ENCODE assay signal across 27 mouse cellular contexts in genomic region chr13:101902213-101902612, GRCm38 (mm10).
DNase-seq lines count a peak whose midpoint lies in the region; ATAC-seq and TF ChIP-seq lines count a peak whose summit lies in the region.
"Had no signal": no experiment of that assay in that cellular context is flagged by ENCODE, and none has a peak within 500 bp of the region (broad histone marks: within the 10 kb centered on the region; RNA-seq: fewer than 3 reads in every experiment).

No protein-coding gene starts in this region.

- H3K27ac ChIP-seq in midbrain, embryonic 14.5 days (replicated peaks; ENCODE audit: low read depth, low read length): no peak overlapping the region
- no peak overlapping the region for H3K27ac ChIP-seq in midbrain, embryonic 10.5 days (replicated peaks)
- H3K27ac ChIP-seq in embryonic facial prominence, embryonic 10.5 days (replicated peaks): 0 out of 2 replicates have a peak overlapping the region, but pooled peaks have one; percentile 35
- 0 out of 2 replicates have a peak overlapping the region, but pooled peaks have one; percentile 57 for H3K27ac ChIP-seq in olfactory bulb, adult 2 months (ENCODE audit: insufficient read depth, low read depth, low read length)
- H3K27ac ChIP-seq: embryonic facial prominence, embryonic 12.5 days; heart, adult 2 months; heart, embryonic 13.5 days; hindbrain, embryonic 12.5 days; kidney, postnatal 0 days had no signal

- H3K4me2 ChIP-seq in midbrain, embryonic 14.5 days (ENCODE audit: low read length): no peak overlapping the region
- H3K4me2 ChIP-seq: embryonic facial prominence, embryonic 12.5 days; heart, embryonic 13.5 days; hindbrain, embryonic 12.5 days had no signal

- no peaks in the 10 kb centered on the region for H3K27me3 ChIP-seq in midbrain, embryonic 14.5 days (ENCODE audit: control insufficient read depth, insufficient read depth, low read length)
- H3K27me3 ChIP-seq in midbrain, embryonic 10.5 days (ENCODE audit: low read depth, poor library complexity, severe bottlenecking): no peaks in the 10 kb centered on the region
- H3K27me3 ChIP-seq in embryonic facial prominence, embryonic 10.5 days (replicated peaks; ENCODE audit: low read depth, poor library complexity, severe bottlenecking): no peaks in the 10 kb centered on the region
- H3K27me3 ChIP-seq: embryonic facial prominence, embryonic 12.5 days; heart, embryonic 13.5 days; hindbrain, embryonic 12.5 days; megakaryocyte, embryonic 14.5 days had no signal

- no peak overlapping the region for H3K4me3 ChIP-seq in midbrain, embryonic 14.5 days (replicated peaks; ENCODE audit: low read depth, low read length)
- no peak overlapping the region for H3K4me3 ChIP-seq in midbrain, embryonic 10.5 days
- no peak overlapping the region for H3K4me3 ChIP-seq in embryonic facial prominence, embryonic 10.5 days
- no peak overlapping the region for H3K4me3 ChIP-seq in olfactory bulb, adult 2 months (ENCODE audit: insufficient read depth, low read depth, low read length)
- H3K4me3 ChIP-seq: embryonic facial prominence, embryonic 12.5 days; heart, adult 2 months; heart, embryonic 13.5 days; hindbrain, embryonic 12.5 days; megakaryocyte, embryonic 14.5 days had no signal

- WGBS in midbrain, embryonic 14.5 days: 78% methylated on average over 7 of the region's 7 CpGs
- 84% methylated on average over 7 of the region's 7 CpGs for WGBS in midbrain, embryonic 10.5 days
- WGBS in embryonic facial prominence, embryonic 10.5 days: 55% methylated on average over 7 of the region's 7 CpGs
- WGBS in olfactory bulb, adult 2 months: 14% methylated on average over 7 of the region's 7 CpGs

- no peak overlapping the region for H3K9ac ChIP-seq in midbrain, embryonic 14.5 days (replicated peaks; ENCODE audit: low read length)
- H3K9ac ChIP-seq: embryonic facial prominence, embryonic 12.5 days; heart, embryonic 13.5 days; hindbrain, embryonic 12.5 days; liver, postnatal 0 days had no signal

- TF ChIP-seq CTCF in olfactory bulb, adult 2 months (IDR thresholded peaks at IDR 0.05; ENCODE audit: insufficient read depth, low read depth, low read length): no peak

- no peaks in the 10 kb centered on the region for H3K4me1 ChIP-seq in midbrain, embryonic 14.5 days (ENCODE audit: control insufficient read depth, insufficient read depth, low read length)
- no peaks in the 10 kb centered on the region for H3K4me1 ChIP-seq in midbrain, embryonic 10.5 days
- H3K4me1 ChIP-seq in embryonic facial prominence, embryonic 10.5 days: peaks cover 19% of the 10 kb centered on the region
- no peaks in the 10 kb centered on the region for H3K4me1 ChIP-seq in olfactory bulb, adult 2 months (ENCODE audit: control insufficient read depth, insufficient read depth, low read length)
- H3K4me1 ChIP-seq: hindbrain, embryonic 12.5 days; megakaryocyte, embryonic 14.5 days had no signal

- DNase-seq in gastrocnemius, adult 18-20 months (ENCODE audit: low spot score): peak; percentile 17
- DNase-seq in gastrocnemius, postnatal 4 days (ENCODE audit: low spot score in 2 of 2): no peak
- DNase-seq in midbrain, embryonic 14.5 days: peak; percentile 8
- DNase-seq in midbrain, embryonic 10.5 days (ENCODE audit: low spot score): no peak
- no peak for DNase-seq in embryonic facial prominence, embryonic 10.5 days (ENCODE audit: low spot score)
- no peak for DNase-seq in layer of hippocampus, postnatal 14 days (ENCODE audit: low spot score in 2 of 2)
- DNase-seq: adrenal gland, postnatal 10 days; cerebellum, postnatal 14 days; gastrocnemius, postnatal 14 days; heart, adult 2 months; heart, postnatal 14 days; kidney, adult 2 months; layer of hippocampus, adult 9-11 months; left cerebral cortex, postnatal 4 days; liver, postnatal 0 days; lung, postnatal 36 days; thymus, adult 18-20 months; thymus, postnatal 36 days had no signal

- H3K9me3 ChIP-seq in midbrain, embryonic 14.5 days (ENCODE audit: control insufficient read depth, low read length): no peaks in the 10 kb centered on the region
- H3K9me3 ChIP-seq in midbrain, embryonic 10.5 days (replicated peaks): 0 out of 2 replicates have a peak, but pooled peaks cover 3% of the 10 kb centered on the region
- H3K9me3 ChIP-seq in embryonic facial prominence, embryonic 10.5 days: no peaks in the 10 kb centered on the region
- H3K9me3 ChIP-seq: embryonic facial prominence, embryonic 12.5 days; heart, embryonic 13.5 days; hindbrain, embryonic 12.5 days had no signal

- TF ChIP-seq POLR2A in olfactory bulb, adult 2 months (IDR thresholded peaks at IDR 0.05; ENCODE audit: insufficient read depth, low read depth, low read length): no peak

- no peaks in the 10 kb centered on the region for H3K36me3 ChIP-seq in midbrain, embryonic 14.5 days (ENCODE audit: control insufficient read depth, insufficient read depth, low read length)
- no peaks in the 10 kb centered on the region for H3K36me3 ChIP-seq in midbrain, embryonic 10.5 days
- no peaks in the 10 kb centered on the region for H3K36me3 ChIP-seq in embryonic facial prominence, embryonic 10.5 days (replicated peaks)
- H3K36me3 ChIP-seq: embryonic facial prominence, embryonic 12.5 days; heart, embryonic 13.5 days; hindbrain, embryonic 12.5 days had no signal

- no peak for ATAC-seq in midbrain, embryonic 14.5 days (ENCODE audit: low FRiP score, low TSS enrichment)
- ATAC-seq: activated CD4-positive, CD25-positive, alpha-beta regulatory T cell, adult 4 months; inflammation-experienced regulatory T-cells, adult 6 months; liver, postnatal 0 days; midbrain, embryonic 16.5 days had no signal

Comparison
In these comparisons a context has a peak if more than half of its experiments do, and no peak if none do; other contexts are left out.
1. DNase-seq: peak in gastrocnemius, adult 18-20 months (single experiment) and midbrain, embryonic 14.5 days (single experiment); none in gastrocnemius, postnatal 4 days (0 of 2), midbrain, embryonic 10.5 days (single experiment), embryonic facial prominence, embryonic 10.5 days (single experiment) and layer of hippocampus, postnatal 14 days (0 of 2).
2. H3K27ac ChIP-seq: peak in embryonic facial prominence, embryonic 10.5 days (single experiment) and olfactory bulb, adult 2 months (single experiment); none in midbrain, embryonic 14.5 days (single experiment) and midbrain, embryonic 10.5 days (single experiment).